Mouse (Mus musculus): ENCODE results near the gene Olfr531. TPM values are rescaled to one million over a fixed set of nuclear protein-coding genes. Genes with fewer than 3 reads are reported as not detected.

Olfr531 gene
- not detected for polyA plus RNA-seq (2014; fragmentation: Illumina TruSeq; extraction: RNeasy Lipid Tissue Mini Kit (QIAGEN cat#74804); ENCODE audit: low read depth, low replicate concordance)

DNA sequence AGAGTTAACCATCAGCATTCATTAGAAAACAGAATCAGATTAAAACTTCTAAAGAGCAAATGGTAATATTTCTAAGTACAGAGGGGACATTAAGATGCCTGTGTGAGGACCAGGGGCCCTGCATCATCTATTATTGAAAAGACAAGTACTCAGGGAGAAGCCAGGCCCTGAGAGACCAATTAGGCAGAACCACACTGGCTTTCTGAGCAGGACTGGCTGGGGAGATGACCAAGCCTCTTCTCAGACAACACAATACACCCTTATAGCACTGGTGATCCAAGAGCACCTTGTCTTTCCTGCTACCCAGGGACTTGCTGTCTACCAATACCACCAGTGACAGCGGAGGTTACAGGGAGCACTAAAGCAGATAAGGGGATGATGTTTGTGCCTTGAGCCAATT, at the start of gene Olfr531:
Olfr531 (minus strand) TSS at position 101 of the 400 bp plus-strand sequence.

DNA sequence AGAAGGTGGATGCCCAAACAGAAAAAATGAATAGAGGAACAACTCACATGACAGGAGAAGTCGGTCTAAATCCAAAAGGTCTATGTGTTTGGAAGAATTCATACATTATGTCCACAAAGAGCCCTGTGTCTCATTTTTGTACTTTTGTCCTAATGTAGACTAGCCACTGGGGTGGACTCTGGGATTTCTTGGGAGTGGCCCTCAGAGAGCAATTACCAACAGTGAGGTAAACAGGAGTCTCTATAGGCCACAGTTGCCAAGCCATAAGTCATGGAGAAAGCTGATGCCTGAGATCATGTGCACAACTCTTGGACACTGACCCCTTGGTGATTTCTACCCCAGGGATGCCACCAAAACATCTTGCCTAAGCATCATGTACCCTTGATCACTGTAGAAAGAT, 18.8 kb upstream of the Olfr531 start, which contains the start of gene Olfr532:
Olfr532 (minus strand) TSS at position 101 of the 400 bp plus-strand sequence.

DNA sequence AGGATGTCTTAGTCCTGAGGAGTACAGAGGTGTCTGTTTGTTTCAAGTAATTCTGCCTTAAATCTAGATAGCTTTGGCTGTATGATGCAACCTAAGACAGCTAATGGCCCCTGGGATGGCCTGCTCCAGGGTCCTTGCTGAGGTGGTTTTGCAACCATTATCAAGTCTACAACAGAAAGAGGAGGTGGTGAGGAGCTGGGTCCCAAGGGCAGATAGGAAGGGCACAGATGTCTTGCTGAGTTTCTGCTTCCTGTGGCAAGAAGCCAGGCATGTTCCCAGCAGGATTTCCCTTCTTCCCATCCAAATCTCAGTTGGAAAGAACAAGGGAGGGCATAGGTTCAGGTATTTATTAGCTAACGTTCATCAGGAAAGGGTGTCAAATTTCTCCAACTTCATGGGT, 26.5 kb downstream of the Olfr531 start, which contains the start of gene Olfr530:
Olfr530 (minus strand) TSS at position 101 of the 400 bp plus-strand sequence.

GRCm38 (mm10) chr7:140361571-140361970, 41.1 kb downstream of the Olfr531 start, which contains the start of gene Olfr60:
Gene Olfr60 (minus strand): TSS chr7:140361671.

Other genes with a start within 250 kb of the Olfr531 start
- 0.73 TPM for gene Sprn, start 248.0 kb downstream of the Olfr531 start, polyA plus RNA-seq (2014; fragmentation: Illumina TruSeq; extraction: RNeasy Lipid Tissue Mini Kit (QIAGEN cat#74804); ENCODE audit: low read depth, low replicate concordance)
- not detected for gene Olfr522, start 238.2 kb downstream of the Olfr531 start, polyA plus RNA-seq (2014; fragmentation: Illumina TruSeq; extraction: RNeasy Lipid Tissue Mini Kit (QIAGEN cat#74804); ENCODE audit: low read depth, low replicate concordance)
- not detected for gene Olfr523, start 229.7 kb downstream of the Olfr531 start, polyA plus RNA-seq (2014; fragmentation: Illumina TruSeq; extraction: RNeasy Lipid Tissue Mini Kit (QIAGEN cat#74804); ENCODE audit: low read depth, low replicate concordance)
- not detected for gene Olfr524, start 197.0 kb downstream of the Olfr531 start, polyA plus RNA-seq (2014; fragmentation: Illumina TruSeq; extraction: RNeasy Lipid Tissue Mini Kit (QIAGEN cat#74804); ENCODE audit: low read depth, low replicate concordance)
- gene Cd163l1, start 184.7 kb downstream of the Olfr531 start, polyA plus RNA-seq (2014; fragmentation: Illumina TruSeq; extraction: RNeasy Lipid Tissue Mini Kit (QIAGEN cat#74804); ENCODE audit: low read depth, low replicate concordance): not detected
- gene 5830411N06Rik, start 155.6 kb downstream of the Olfr531 start, polyA plus RNA-seq (2014; fragmentation: Illumina TruSeq; extraction: RNeasy Lipid Tissue Mini Kit (QIAGEN cat#74804); ENCODE audit: low read depth, low replicate concordance): not detected
- gene Olfr525, start 82.1 kb downstream of the Olfr531 start, polyA plus RNA-seq (2014; fragmentation: Illumina TruSeq; extraction: RNeasy Lipid Tissue Mini Kit (QIAGEN cat#74804); ENCODE audit: low read depth, low replicate concordance): not detected
- not detected for gene Olfr527, start 68.9 kb downstream of the Olfr531 start, polyA plus RNA-seq (2014; fragmentation: Illumina TruSeq; extraction: RNeasy Lipid Tissue Mini Kit (QIAGEN cat#74804); ENCODE audit: low read depth, low replicate concordance)
- gene Olfr60, start 41.2 kb downstream of the Olfr531 start, polyA plus RNA-seq (2014; fragmentation: Illumina TruSeq; extraction: RNeasy Lipid Tissue Mini Kit (QIAGEN cat#74804); ENCODE audit: low read depth, low replicate concordance): 0.16 TPM
- not detected for gene Olfr530, start 26.6 kb downstream of the Olfr531 start, polyA plus RNA-seq (2014; fragmentation: Illumina TruSeq; extraction: RNeasy Lipid Tissue Mini Kit (QIAGEN cat#74804); ENCODE audit: low read depth, low replicate concordance)
- not detected for gene Olfr532, start 18.7 kb upstream of the Olfr531 start, polyA plus RNA-seq (2014; fragmentation: Illumina TruSeq; extraction: RNeasy Lipid Tissue Mini Kit (QIAGEN cat#74804); ENCODE audit: low read depth, low replicate concordance)
- gene Olfr533, start 60.5 kb upstream of the Olfr531 start, polyA plus RNA-seq (2014; fragmentation: Illumina TruSeq; extraction: RNeasy Lipid Tissue Mini Kit (QIAGEN cat#74804); ENCODE audit: low read depth, low replicate concordance): not detected
- gene Olfr535, start 81.3 kb upstream of the Olfr531 start, polyA plus RNA-seq (2014; fragmentation: Illumina TruSeq; extraction: RNeasy Lipid Tissue Mini Kit (QIAGEN cat#74804); ENCODE audit: low read depth, low replicate concordance): not detected
- gene Olfr536, start 104.5 kb upstream of the Olfr531 start, polyA plus RNA-seq (2014; fragmentation: Illumina TruSeq; extraction: RNeasy Lipid Tissue Mini Kit (QIAGEN cat#74804); ENCODE audit: low read depth, low replicate concordance): not detected
- not detected for gene Olfr538, start 165.0 kb upstream of the Olfr531 start, polyA plus RNA-seq (2014; fragmentation: Illumina TruSeq; extraction: RNeasy Lipid Tissue Mini Kit (QIAGEN cat#74804); ENCODE audit: low read depth, low replicate concordance)
- gene Olfr46, start 198.4 kb upstream of the Olfr531 start, polyA plus RNA-seq (2014; fragmentation: Illumina TruSeq; extraction: RNeasy Lipid Tissue Mini Kit (QIAGEN cat#74804); ENCODE audit: low read depth, low replicate concordance): not detected
- not detected for gene Olfr61, start 226.1 kb upstream of the Olfr531 start, polyA plus RNA-seq (2014; fragmentation: Illumina TruSeq; extraction: RNeasy Lipid Tissue Mini Kit (QIAGEN cat#74804); ENCODE audit: low read depth, low replicate concordance)
- gene Olfr53, start 243.5 kb upstream of the Olfr531 start, polyA plus RNA-seq (2014; fragmentation: Illumina TruSeq; extraction: RNeasy Lipid Tissue Mini Kit (QIAGEN cat#74804); ENCODE audit: low read depth, low replicate concordance): not detected